Mouse (Mus musculus): ENCODE measurements around the gene Tcte1.

- TF ChIP-seq ZNF384 (IDR thresholded peaks at IDR 0.05; ENCODE audit: low read depth, low read length): no peak
- TF ChIP-seq HCFC1 (IDR thresholded peaks at IDR 0.05; ENCODE audit: borderline replicate concordance, insufficient read depth, low read length): no peak
- TF ChIP-seq CHD2 (IDR thresholded peaks at IDR 0.05; ENCODE audit: low read depth, low read length): no peak
These were observed 5.6 kb upstream of the Tcte1 start for GRCm38 (mm10) chr17:45517549-45518215.

All from ES-E14 (cell line).